26 mouse cellular contexts compared by ENCODE assay signal in the genomic region with DNA sequence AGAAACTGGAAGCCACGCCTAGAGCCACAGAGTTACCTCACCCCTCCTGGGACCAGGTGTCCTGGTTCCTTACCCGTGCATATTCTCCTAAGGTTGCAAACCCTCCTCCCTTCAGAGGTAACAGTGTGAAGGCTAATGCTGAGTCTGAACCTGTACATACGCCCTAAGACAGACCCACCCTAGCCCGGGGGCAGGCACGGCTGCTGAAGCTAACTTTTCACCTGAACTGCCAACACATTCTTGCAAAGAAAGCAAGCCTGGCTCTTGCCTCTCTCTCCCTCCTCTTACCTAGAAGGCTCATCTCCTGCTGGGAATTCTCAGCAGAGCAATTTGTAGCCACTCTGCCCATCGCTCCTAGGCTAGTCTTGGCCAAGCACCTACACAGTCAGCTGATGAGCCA. TPM values are rescaled to one million over a fixed set of nuclear protein-coding genes. Genes with fewer than 3 reads are reported as not detected.
DNase-seq lines count a peak whose midpoint lies in the region; ATAC-seq and TF ChIP-seq lines count a peak whose summit lies in the region.
"Had no signal": no experiment of that assay in that cellular context is flagged by ENCODE, and none has a peak within 500 bp of the region (broad histone marks: within the 10 kb centered on the region; RNA-seq: fewer than 3 reads in every experiment).

No protein-coding gene starts in this region.

- peak; percentile 80 for TF ChIP-seq EP300 in ES-Bruce4 (IDR thresholded peaks at IDR 0.05; ENCODE audit: insufficient read depth, low read depth, low read length)

- H3K36me3 ChIP-seq in forebrain, embryonic 13.5 days (ENCODE audit: poor library complexity, severe bottlenecking): peaks cover 31% of the 10 kb centered on the region
- H3K36me3 ChIP-seq in forebrain, embryonic 12.5 days (replicated peaks): peaks cover 23% of the 10 kb centered on the region
- peaks cover 16% of the 10 kb centered on the region; the same call in 1 of the 2 replicates for H3K36me3 ChIP-seq in hindbrain, postnatal 0 days (ENCODE audit: insufficient read depth, low read length)
- no peaks in the 10 kb centered on the region for H3K36me3 ChIP-seq in hindbrain, embryonic 11.5 days (ENCODE audit: control insufficient read depth, insufficient read depth, low read length)
- H3K36me3 ChIP-seq in ES-Bruce4 (ENCODE audit: control insufficient read depth, insufficient read depth, low read length, poor library complexity, severe bottlenecking): no peaks in the 10 kb centered on the region
- no peaks in the 10 kb centered on the region for H3K36me3 ChIP-seq in intestine, embryonic 15.5 days
- no peaks in the 10 kb centered on the region for H3K36me3 ChIP-seq in liver, embryonic 11.5 days (ENCODE audit: control insufficient read depth, insufficient read depth, low read length)
- H3K36me3 ChIP-seq: heart, embryonic 10.5 days had no signal

- no peak overlapping the region for H3K27ac ChIP-seq in forebrain, embryonic 13.5 days
- no peak overlapping the region for H3K27ac ChIP-seq in forebrain, embryonic 12.5 days
- no peak overlapping the region for H3K27ac ChIP-seq in hindbrain, postnatal 0 days
- no peak overlapping the region for H3K27ac ChIP-seq in hindbrain, embryonic 11.5 days (ENCODE audit: low read depth, low read length)
- peak overlapping the region; percentile 84 for H3K27ac ChIP-seq in ES-Bruce4 (ENCODE audit: insufficient read depth, low read length)
- H3K27ac ChIP-seq in intestine, embryonic 15.5 days: no peak overlapping the region
- no peak overlapping the region for H3K27ac ChIP-seq in liver, embryonic 11.5 days (ENCODE audit: low read depth, low read length)
- H3K27ac ChIP-seq: gastrocnemius, adult 2 months; heart, embryonic 10.5 days had no signal

- no peaks in the 10 kb centered on the region for H3K9me3 ChIP-seq in forebrain, embryonic 13.5 days (replicated peaks)
- H3K9me3 ChIP-seq in forebrain, embryonic 12.5 days: no peaks in the 10 kb centered on the region
- H3K9me3 ChIP-seq in hindbrain, postnatal 0 days (ENCODE audit: low read length): no peaks in the 10 kb centered on the region
- H3K9me3 ChIP-seq in hindbrain, embryonic 11.5 days (ENCODE audit: control insufficient read depth, low read length): no peaks in the 10 kb centered on the region
- H3K9me3 ChIP-seq in ES-Bruce4 (replicated peaks; ENCODE audit: control insufficient read depth, insufficient read depth, low read length, poor library complexity, severe bottlenecking): no peaks in the 10 kb centered on the region
- H3K9me3 ChIP-seq in intestine, embryonic 15.5 days: no peaks in the 10 kb centered on the region
- H3K9me3 ChIP-seq in liver, embryonic 11.5 days (ENCODE audit: control insufficient read depth, low read length): no peaks in the 10 kb centered on the region
- H3K9me3 ChIP-seq: heart, embryonic 10.5 days had no signal

- TF ChIP-seq CTCF in hindbrain, postnatal 0 days (IDR thresholded peaks at IDR 0.05; ENCODE audit: low read depth): no peak
- TF ChIP-seq CTCF in ES-Bruce4 (IDR thresholded peaks at IDR 0.05; ENCODE audit: low read depth, low read length): no peak

- no peak for ATAC-seq in forebrain, embryonic 13.5 days
- ATAC-seq in forebrain, embryonic 12.5 days (ENCODE audit: low FRiP score): no peak
- ATAC-seq in hindbrain, postnatal 0 days: no peak
- ATAC-seq in hindbrain, embryonic 11.5 days (ENCODE audit: low FRiP score): no peak
- no peak for ATAC-seq in intestine, embryonic 15.5 days
- no peak for ATAC-seq in liver, embryonic 11.5 days (replicated peaks; ENCODE audit: low FRiP score)
- ATAC-seq: hindbrain, embryonic 16.5 days; Patski had no signal

- H3K27me3 ChIP-seq in forebrain, embryonic 13.5 days: no peaks in the 10 kb centered on the region
- H3K27me3 ChIP-seq in forebrain, embryonic 12.5 days: no peaks in the 10 kb centered on the region
- no peaks in the 10 kb centered on the region for H3K27me3 ChIP-seq in hindbrain, postnatal 0 days (ENCODE audit: insufficient read depth, low read length)
- no peaks in the 10 kb centered on the region for H3K27me3 ChIP-seq in hindbrain, embryonic 11.5 days (ENCODE audit: control insufficient read depth, insufficient read depth, low read length)
- H3K27me3 ChIP-seq in ES-Bruce4 (ENCODE audit: control insufficient read depth, insufficient read depth, low read length, poor library complexity, severe bottlenecking): no peaks in the 10 kb centered on the region
- no peaks in the 10 kb centered on the region for H3K27me3 ChIP-seq in intestine, embryonic 15.5 days (replicated peaks)
- H3K27me3 ChIP-seq in liver, embryonic 11.5 days (replicated peaks; ENCODE audit: control insufficient read depth, insufficient read depth, low read length): 0 out of 2 replicates have a peak, but pooled peaks cover 4% of the 10 kb centered on the region
- H3K27me3 ChIP-seq: Patski had no signal

- peaks cover 31% of the 10 kb centered on the region for H3K4me1 ChIP-seq in forebrain, embryonic 13.5 days
- H3K4me1 ChIP-seq in forebrain, embryonic 12.5 days: peaks cover 28% of the 10 kb centered on the region
- H3K4me1 ChIP-seq in hindbrain, postnatal 0 days (ENCODE audit: insufficient read depth, low read length): 0 out of 2 replicates have a peak, but pooled peaks cover 8% of the 10 kb centered on the region
- peaks cover 5% of the 10 kb centered on the region for H3K4me1 ChIP-seq in hindbrain, embryonic 11.5 days (replicated peaks; ENCODE audit: control insufficient read depth, insufficient read depth, low read length)
- peaks cover 7% of the 10 kb centered on the region for H3K4me1 ChIP-seq in ES-Bruce4 (ENCODE audit: control insufficient read depth, insufficient read depth, low read length)
- peaks cover 12% of the 10 kb centered on the region; the same call in 1 of the 2 replicates for H3K4me1 ChIP-seq in intestine, embryonic 15.5 days (replicated peaks)
- H3K4me1 ChIP-seq in liver, embryonic 11.5 days (replicated peaks; ENCODE audit: control insufficient read depth, insufficient read depth, low read length): peaks cover 12% of the 10 kb centered on the region

- no peak overlapping the region for H3K4me3 ChIP-seq in forebrain, embryonic 13.5 days
- no peak overlapping the region for H3K4me3 ChIP-seq in forebrain, embryonic 12.5 days (replicated peaks)
- no peak overlapping the region for H3K4me3 ChIP-seq in hindbrain, postnatal 0 days (ENCODE audit: low read length)
- no peak overlapping the region for H3K4me3 ChIP-seq in hindbrain, embryonic 11.5 days (ENCODE audit: low read depth, low read length)
- no peak overlapping the region for H3K4me3 ChIP-seq in ES-Bruce4 (ENCODE audit: low read depth, low read length)
- H3K4me3 ChIP-seq in intestine, embryonic 15.5 days (replicated peaks): no peak overlapping the region
- H3K4me3 ChIP-seq in liver, embryonic 11.5 days (ENCODE audit: low read depth, low read length): no peak overlapping the region
- H3K4me3 ChIP-seq: gastrocnemius, adult 2 months; heart, embryonic 10.5 days had no signal

- no peak for DNase-seq in hindbrain, postnatal 0 days (ENCODE audit: low spot score)
- DNase-seq in hindbrain, embryonic 11.5 days (ENCODE audit: low spot score): no peak
- DNase-seq in WW6 (ENCODE audit: low read depth, low spot score): peak; percentile 48
- no peak for DNase-seq in liver, embryonic 11.5 days (ENCODE audit: low spot score)
- DNase-seq: adrenal gland, adult 8-10 months; adrenal gland, postnatal 36 days; cerebellum, adult 2 months; cerebellum, postnatal 10 days; gastrocnemius, adult 2 months; gastrocnemius, postnatal 25 days; heart, adult 18-20 months; heart, postnatal 10 days; kidney, adult 18-20 months had no signal

- H3K9ac ChIP-seq in forebrain, embryonic 13.5 days: peak overlapping the region; percentile 34; the same call in 1 of the 2 replicates
- no peak overlapping the region for H3K9ac ChIP-seq in forebrain, embryonic 12.5 days
- 0 out of 2 replicates have a peak overlapping the region, but pooled peaks have one; percentile 24 for H3K9ac ChIP-seq in hindbrain, postnatal 0 days (replicated peaks; ENCODE audit: low read length)
- H3K9ac ChIP-seq in hindbrain, embryonic 11.5 days (ENCODE audit: low read depth, low read length): no peak overlapping the region
- no peak overlapping the region for H3K9ac ChIP-seq in ES-Bruce4 (ENCODE audit: low read depth, poor library complexity, severe bottlenecking)
- no peak overlapping the region for H3K9ac ChIP-seq in intestine, embryonic 15.5 days
- H3K9ac ChIP-seq in liver, embryonic 11.5 days (ENCODE audit: low read depth, low read length): no peak overlapping the region

- no peak overlapping the region for H3K4me2 ChIP-seq in forebrain, embryonic 13.5 days
- H3K4me2 ChIP-seq in forebrain, embryonic 12.5 days: no peak overlapping the region
- no peak overlapping the region for H3K4me2 ChIP-seq in hindbrain, postnatal 0 days (ENCODE audit: low read depth, low read length)
- no peak overlapping the region for H3K4me2 ChIP-seq in hindbrain, embryonic 11.5 days (replicated peaks; ENCODE audit: low read depth, low read length)
- no peak overlapping the region for H3K4me2 ChIP-seq in intestine, embryonic 15.5 days (replicated peaks)
- H3K4me2 ChIP-seq in liver, embryonic 11.5 days: no peak overlapping the region

- TF ChIP-seq POLR2A in ES-Bruce4 (IDR thresholded peaks at IDR 0.05; ENCODE audit: insufficient read depth, low read length): no peak

- WGBS in forebrain, embryonic 13.5 days: 92% methylated on average over 6 of the region's 6 CpGs
- WGBS in forebrain, embryonic 12.5 days: 88% methylated on average over 6 of the region's 6 CpGs
- 88% methylated on average over 6 of the region's 6 CpGs for WGBS in hindbrain, postnatal 0 days
- whole genome bisulfite sequencing in hindbrain, embryonic 11.5 days: 78% methylated on average over 6 of the region's 6 CpGs
- WGBS in intestine, embryonic 15.5 days: 78% methylated on average over 6 of the region's 6 CpGs
- WGBS in liver, embryonic 11.5 days: 67% methylated on average over 6 of the region's 6 CpGs

RNA-seq across cellular contexts. Expression of a gene that starts 2.5 kb away (rescaled TPM):
- 21.3 and 22.6 TPM in 2 replicates for polyA plus RNA-seq in forebrain, embryonic 13.5 days (2015; fragmentation: Nextera tagmentation; extraction: Ambion mirVana)
- 17.5 and 21.8 TPM in 2 replicates for polyA plus RNA-seq in forebrain, embryonic 12.5 days (2016; fragmentation: Nextera tagmentation; extraction: Ambion mirVana)
- 25.0 and 27.3 TPM in 2 replicates for total RNA-seq in hindbrain, postnatal 0 days (2014; rRNA removed)
- polyA plus RNA-seq in hindbrain, postnatal 0 days (2015; fragmentation: Nextera tagmentation; extraction: Ambion mirVana): 26.9 and 31.9 TPM in 2 replicates
- 14.0 and 14.6 TPM in 2 replicates for polyA plus RNA-seq in hindbrain, embryonic 11.5 days (2014; fragmentation: Nextera tagmentation; extraction: Ambion mirVana)
- 2.5 and 2.9 TPM in 2 replicates for polyA plus RNA-seq in ES-Bruce4 (2011; ENCODE audit: insufficient read depth, insufficient read length, low read depth, missing spikeins)
- 2.1 and 2.4 TPM in 2 replicates for polyA plus RNA-seq in intestine, embryonic 15.5 days (2015; fragmentation: Nextera tagmentation; extraction: Ambion mirVana)
- 1.6 and 2.1 TPM in 2 replicates for polyA plus RNA-seq in liver, embryonic 11.5 days (2014; fragmentation: Nextera tagmentation; extraction: Ambion mirVana)
- total RNA-seq: adrenal gland, postnatal 36 days; CH12.LX; gastrocnemius, postnatal 25 days; hematopoietic stem cell, adult 5-6 weeks had no signal
- polyA plus RNA-seq: Patski had no signal

RNA-seq across cellular contexts. Expression of a gene that starts 5.3 kb away (rescaled TPM):
- 428 and 432 TPM in 2 replicates for polyA plus RNA-seq in forebrain, embryonic 13.5 days (2015; fragmentation: Nextera tagmentation; extraction: Ambion mirVana)
- 415 and 417 TPM in 2 replicates for polyA plus RNA-seq in forebrain, embryonic 12.5 days (2016; fragmentation: Nextera tagmentation; extraction: Ambion mirVana)
- 266 and 341 TPM in 2 replicates for total RNA-seq in hindbrain, postnatal 0 days (2014; rRNA removed)
- 322 and 334 TPM in 2 replicates for polyA plus RNA-seq in hindbrain, postnatal 0 days (2015; fragmentation: Nextera tagmentation; extraction: Ambion mirVana)
- polyA plus RNA-seq in hindbrain, embryonic 11.5 days (2014; fragmentation: Nextera tagmentation; extraction: Ambion mirVana): 385 and 404 TPM in 2 replicates
- polyA plus RNA-seq in ES-Bruce4 (2011; ENCODE audit: insufficient read depth, insufficient read length, low read depth, missing spikeins): 179 and 185 TPM in 2 replicates
- 282 and 289 TPM in 2 replicates for polyA plus RNA-seq in intestine, embryonic 15.5 days (2015; fragmentation: Nextera tagmentation; extraction: Ambion mirVana)
- polyA plus RNA-seq in liver, embryonic 11.5 days (2014; fragmentation: Nextera tagmentation; extraction: Ambion mirVana): 285 and 290 TPM in 2 replicates

RNA-seq across cellular contexts. Expression of a gene that starts 27.7 kb away (rescaled TPM):
- 20.2 and 21.4 TPM in 2 replicates for polyA plus RNA-seq in forebrain, embryonic 13.5 days (2015; fragmentation: Nextera tagmentation; extraction: Ambion mirVana)
- polyA plus RNA-seq in forebrain, embryonic 12.5 days (2016; fragmentation: Nextera tagmentation; extraction: Ambion mirVana): 29.4 and 30.9 TPM in 2 replicates
- total RNA-seq in hindbrain, postnatal 0 days (2014; rRNA removed): 60.3 and 63.6 TPM in 2 replicates
- polyA plus RNA-seq in hindbrain, postnatal 0 days (2015; fragmentation: Nextera tagmentation; extraction: Ambion mirVana): 33.1 and 41.0 TPM in 2 replicates
- polyA plus RNA-seq in hindbrain, embryonic 11.5 days (2014; fragmentation: Nextera tagmentation; extraction: Ambion mirVana): 23.2 and 23.4 TPM in 2 replicates
- polyA plus RNA-seq in ES-Bruce4 (2011; ENCODE audit: insufficient read depth, insufficient read length, low read depth, missing spikeins): 18.3 and 22.0 TPM in 2 replicates
- 15.6 and 15.8 TPM in 2 replicates for polyA plus RNA-seq in intestine, embryonic 15.5 days (2015; fragmentation: Nextera tagmentation; extraction: Ambion mirVana)
- polyA plus RNA-seq in liver, embryonic 11.5 days (2014; fragmentation: Nextera tagmentation; extraction: Ambion mirVana): 27.0 and 30.3 TPM in 2 replicates

RNA-seq across cellular contexts. Expression of a gene that starts 35.0 kb away (rescaled TPM):
- polyA plus RNA-seq in forebrain, embryonic 13.5 days (2015; fragmentation: Nextera tagmentation; extraction: Ambion mirVana): not detected in 2 replicates
- polyA plus RNA-seq in forebrain, embryonic 12.5 days (2016; fragmentation: Nextera tagmentation; extraction: Ambion mirVana): not detected in 2 replicates
- not detected in 2 replicates for total RNA-seq in hindbrain, postnatal 0 days (2014; rRNA removed)
- polyA plus RNA-seq in hindbrain, postnatal 0 days (2015; fragmentation: Nextera tagmentation; extraction: Ambion mirVana): not detected in 2 replicates
- not detected in 2 replicates for polyA plus RNA-seq in hindbrain, embryonic 11.5 days (2014; fragmentation: Nextera tagmentation; extraction: Ambion mirVana)
- not detected in 2 replicates for polyA plus RNA-seq in ES-Bruce4 (2011; ENCODE audit: insufficient read depth, insufficient read length, low read depth, missing spikeins)
- polyA plus RNA-seq in intestine, embryonic 15.5 days (2015; fragmentation: Nextera tagmentation; extraction: Ambion mirVana): not detected in 2 replicates
- not detected in 2 replicates for polyA plus RNA-seq in liver, embryonic 11.5 days (2014; fragmentation: Nextera tagmentation; extraction: Ambion mirVana)
- total RNA-seq: adrenal gland, adult 8-10 months; adrenal gland, postnatal 36 days; CH12.LX; gastrocnemius, adult 2 months; gastrocnemius, postnatal 25 days; heart, adult 18-20 months; heart, postnatal 10 days; hematopoietic stem cell, adult 5-6 weeks had no signal
- polyA plus RNA-seq: cerebellum, adult 2 months; embryonic facial prominence, embryonic 11.5 days; heart, embryonic 10.5 days; heart, embryonic 14.5 days; hindbrain, embryonic 16.5 days; intestine, embryonic 14.5 days; kidney, embryonic 14.5 days; Patski had no signal

RNA-seq across cellular contexts. Expression of a gene that starts 48.8 kb away (rescaled TPM):
- polyA plus RNA-seq in forebrain, embryonic 13.5 days (2015; fragmentation: Nextera tagmentation; extraction: Ambion mirVana): 1.5 and 1.9 TPM in 2 replicates
- 0.66 and 0.67 TPM in 2 replicates for polyA plus RNA-seq in forebrain, embryonic 12.5 days (2016; fragmentation: Nextera tagmentation; extraction: Ambion mirVana)
- total RNA-seq in hindbrain, postnatal 0 days (2014; rRNA removed): 0.50 and 9.8 TPM in 2 replicates
- 14.9 and 16.1 TPM in 2 replicates for polyA plus RNA-seq in hindbrain, postnatal 0 days (2015; fragmentation: Nextera tagmentation; extraction: Ambion mirVana)
- 1.7 and 2.3 TPM in 2 replicates for polyA plus RNA-seq in hindbrain, embryonic 11.5 days (2014; fragmentation: Nextera tagmentation; extraction: Ambion mirVana)
- polyA plus RNA-seq in ES-Bruce4 (2011; ENCODE audit: insufficient read depth, insufficient read length, low read depth, missing spikeins): 0.62 and 1.6 TPM in 2 replicates
- polyA plus RNA-seq in intestine, embryonic 15.5 days (2015; fragmentation: Nextera tagmentation; extraction: Ambion mirVana): 15.9 and 19.8 TPM in 2 replicates
- not detected in 2 replicates for polyA plus RNA-seq in liver, embryonic 11.5 days (2014; fragmentation: Nextera tagmentation; extraction: Ambion mirVana)
- polyA plus RNA-seq: heart, embryonic 10.5 days had no signal

Comparison
In these comparisons a context has a peak if more than half of its experiments do, and no peak if none do; other contexts are left out.
1. H3K9ac ChIP-seq: peak in forebrain, embryonic 13.5 days (single experiment) and hindbrain, postnatal 0 days (single experiment); none in forebrain, embryonic 12.5 days (single experiment), hindbrain, embryonic 11.5 days (single experiment), ES-Bruce4 (single experiment), intestine, embryonic 15.5 days (single experiment) and liver, embryonic 11.5 days (single experiment).